Mouse (Mus musculus) MEL (cell line): ENCODE measurements around the gene Nudt15. TPM values are rescaled to one million over a fixed set of nuclear protein-coding genes. Genes with fewer than 3 reads are reported as not detected.

Source experiments
- DNase-seq: peaks from one replicate; pipeline ENCODE4 v3.0.0; 2011; ENCODE audit warnings: low read depth, low spot score
- H3K27ac ChIP-seq: 2 replicates; pipeline ENCODE4 v1.5.1; 2012; ENCODE audit warnings: low read depth, mild to moderate bottlenecking, control low read depth, low read length, moderate library complexity; ENCODE audit not compliant: control insufficient read depth
- H3K27me3 ChIP-seq, 2 experiments: fragments of 150-350 bp in 1 of 2; sonication (generic) in 1 of 2; 2 replicates each; pipeline ENCODE4 v1.6.1; 2012; ENCODE audit warnings: low read length in 2 of 2, mild to moderate bottlenecking in 2 of 2, improper control_type of control experiment in 1 of 2, moderate library complexity in 1 of 2; ENCODE audit not compliant: insufficient read depth in 2 of 2, control insufficient read depth in 1 of 2
- H3K36me3 ChIP-seq, 2 experiments: 2 replicates each; pipeline ENCODE4 v1.6.1; 2012 to 2014; ENCODE audit warnings: low read length in 2 of 2, improper control_type of control experiment in 1 of 2, inconsistent platforms in 1 of 2, mild to moderate bottlenecking in 1 of 2; ENCODE audit not compliant: insufficient read depth in 2 of 2, control insufficient read depth in 1 of 2
- H3K4me1 ChIP-seq, 2 experiments: fragments of 150-350 bp in 1 of 2; sonication (generic) in 1 of 2; 2 replicates each; pipeline ENCODE4 v1.6.1; 2012; ENCODE audit warnings: low read length in 2 of 2, improper control_type of control experiment in 1 of 2, mild to moderate bottlenecking in 1 of 2; ENCODE audit not compliant: insufficient read depth in 2 of 2, control insufficient read depth in 1 of 2
- H3K4me3 ChIP-seq, 2 experiments: fragments of 150-350 bp in 1 of 2; sonication (generic) in 1 of 2; 2 replicates each; pipeline ENCODE4 v1.5.1; 2012; ENCODE audit warnings: low read depth in 2 of 2, low read length in 2 of 2, mild to moderate bottlenecking in 2 of 2, moderate library complexity in 2 of 2, control low read depth in 1 of 2, improper control_type of control experiment in 1 of 2; ENCODE audit not compliant: control insufficient read depth in 1 of 2, insufficient read depth in 1 of 2
- H3K79me2 ChIP-seq: 2 replicates; pipeline ENCODE4 v1.6.1; 2012; ENCODE audit warnings: mild to moderate bottlenecking, low read length, moderate library complexity; ENCODE audit not compliant: control insufficient read depth, poor library complexity, insufficient read depth
- H3K9ac ChIP-seq: 2 replicates; pipeline ENCODE4 v1.6.1; 2012; ENCODE audit warnings: low read depth, mild to moderate bottlenecking, control low read depth, low read length, moderate library complexity; ENCODE audit not compliant: control insufficient read depth, poor library complexity, severe bottlenecking
- H3K9me3 ChIP-seq: fragments of 150-350 bp; sonication (generic); replicated peaks from 2 replicates; pipeline ENCODE4 v1.6.1; 2012; ENCODE audit warnings: mild to moderate bottlenecking, low read length, improper control_type of control experiment, moderate library complexity; ENCODE audit not compliant: insufficient read depth
- ELF1 ChIP-seq: IDR thresholded peaks from 2 replicates; pipeline ENCODE4 v1.6.1; 2014; ENCODE audit warnings: low read depth, mild to moderate bottlenecking, inconsistent platforms, low read length, improper control_type of control experiment, moderate library complexity
- EP300 ChIP-seq, 2 experiments: IDR thresholded peaks; 2 replicates each; pipeline ENCODE4 v1.6.1; 2011; ENCODE audit warnings: improper control_type of control experiment in 2 of 2, low read length in 2 of 2, low read depth in 1 of 2, mild to moderate bottlenecking in 1 of 2
- ETS1 ChIP-seq: IDR thresholded peaks from 2 replicates; pipeline ENCODE4 v1.6.1; 2012; ENCODE audit warnings: low read depth, mild to moderate bottlenecking, inconsistent platforms, low read length, improper control_type of control experiment, moderate library complexity
- GATA1 ChIP-seq: IDR thresholded peaks from 2 replicates; pipeline ENCODE4 v1.6.1; 2011; ENCODE audit warnings: low read depth, low read length, improper control_type of control experiment
- JUND ChIP-seq: IDR thresholded peaks from 2 replicates; pipeline ENCODE4 v1.6.1; 2011; ENCODE audit warnings: low read depth, mild to moderate bottlenecking, improper control_type of control experiment, low read length
- KAT2A ChIP-seq: conservative IDR thresholded peaks from 2 replicates; pipeline ENCODE4 v1.6.1; 2012; ENCODE audit warnings: low read depth, low read length, improper control_type of control experiment, inconsistent platforms
- MAX ChIP-seq: IDR thresholded peaks from 2 replicates; pipeline ENCODE4 v1.6.1; 2011; ENCODE audit warnings: low read length, improper control_type of control experiment
- MAZ ChIP-seq: IDR thresholded peaks from 2 replicates; pipeline ENCODE4 v1.6.1; 2012; ENCODE audit warnings: low read depth, mild to moderate bottlenecking, inconsistent platforms, low read length, improper control_type of control experiment
- MEF2A ChIP-seq: IDR thresholded peaks from 2 replicates; pipeline ENCODE4 v1.6.1; 2014; ENCODE audit warnings: low read depth, mild to moderate bottlenecking, inconsistent platforms, low read length, improper control_type of control experiment; ENCODE audit not compliant: poor library complexity, insufficient replicate concordance, severe bottlenecking; ENCODE audit errors: extremely low read depth
- MXI1 ChIP-seq: IDR thresholded peaks from 2 replicates; pipeline ENCODE4 v1.6.1; 2011; ENCODE audit warnings: mild to moderate bottlenecking, low read depth, low read length, improper control_type of control experiment
- MYB ChIP-seq: IDR thresholded peaks from 2 replicates; pipeline ENCODE4 v1.6.1; 2011; ENCODE audit warnings: mild to moderate bottlenecking, low read depth, low read length, improper control_type of control experiment
- MYC ChIP-seq: IDR thresholded peaks from 2 replicates; pipeline ENCODE4 v1.6.1; 2011; ENCODE audit warnings: low read depth, mild to moderate bottlenecking, low read length, improper control_type of control experiment, moderate library complexity
- NELFE ChIP-seq: IDR thresholded peaks from 2 replicates; pipeline ENCODE4 v1.6.1; 2011; ENCODE audit warnings: low read depth, low read length, improper control_type of control experiment
- NRF1 ChIP-seq: IDR thresholded peaks from 2 replicates; pipeline ENCODE4 v1.6.1; 2014; ENCODE audit warnings: low read depth, mild to moderate bottlenecking, inconsistent platforms, low read length, improper control_type of control experiment, moderate library complexity; ENCODE audit not compliant: poor library complexity, insufficient read depth, severe bottlenecking
- RCOR1 ChIP-seq: IDR thresholded peaks from 2 replicates; pipeline ENCODE4 v1.6.1; 2012; ENCODE audit warnings: low read depth, mild to moderate bottlenecking, inconsistent platforms, low read length, improper control_type of control experiment
- SIN3A ChIP-seq: IDR thresholded peaks from 2 replicates; pipeline ENCODE4 v1.6.1; 2012; ENCODE audit warnings: low read length, improper control_type of control experiment, inconsistent platforms
- SMC3 ChIP-seq: IDR thresholded peaks from 2 replicates; pipeline ENCODE4 v1.6.1; 2011; ENCODE audit warnings: low read depth, low read length, improper control_type of control experiment
- TBP ChIP-seq: IDR thresholded peaks from 2 replicates; pipeline ENCODE4 v1.8.0; 2011; ENCODE audit warnings: low read depth, low read length, improper control_type of control experiment
- UBTF ChIP-seq: IDR thresholded peaks from 2 replicates; pipeline ENCODE4 v1.6.1; 2012; ENCODE audit warnings: low read depth, mild to moderate bottlenecking, inconsistent platforms, low read length, improper control_type of control experiment, moderate library complexity, borderline replicate concordance; ENCODE audit not compliant: insufficient read depth
- USF2 ChIP-seq, 2 experiments: IDR thresholded peaks; 2 replicates each; pipeline ENCODE4 v1.6.1; 2011 to 2012; ENCODE audit warnings: improper control_type of control experiment in 2 of 2, low read length in 2 of 2, borderline replicate concordance in 1 of 2, inconsistent platforms in 1 of 2, low read depth in 1 of 2, mild to moderate bottlenecking in 1 of 2; ENCODE audit not compliant: insufficient read depth in 1 of 2
- ZMIZ1 ChIP-seq: IDR thresholded peaks from 2 replicates; pipeline ENCODE4 v1.6.1; 2012; ENCODE audit warnings: low read depth, mild to moderate bottlenecking, inconsistent platforms, low read length, improper control_type of control experiment, moderate library complexity
- ZNF384 ChIP-seq: IDR thresholded peaks from 2 replicates; pipeline ENCODE4 v1.6.1; 2012; ENCODE audit warnings: low read depth, mild to moderate bottlenecking, inconsistent platforms, low read length, improper control_type of control experiment
- polyA plus RNA-seq, 2 experiments: library from polyadenylated mRNA; stranded (reverse) in 1 of 2; unstranded in 1 of 2; fragments of >175 nt in 1 of 2; fragments of >200 nt in 1 of 2; gene quantifications; 2 replicates each; pipeline versions ENCODE4 v1.2.1 to v1.2.4; 2012; ENCODE audit warnings: low replicate concordance in 2 of 2, low read depth in 1 of 2; ENCODE audit not compliant: insufficient read length in 2 of 2, insufficient read depth in 1 of 2, missing spikeins in 1 of 2
- total RNA-seq: library from RNA; depleted of rRNA; stranded (reverse); fragments of 300-350 nt; gene quantifications from 2 replicates; pipeline ENCODE4 v1.2.3, GENCODE M21; 2012

Gene Nudt15
- total and polyA plus RNA-seq, 3 experiments: 8.8 to 12.3 TPM; not detected in 1

- TF ChIP-seq EP300 (IDR thresholded peaks at IDR 0.05; ENCODE audit: low read depth in 1 of 2, low read length in 2 of 2): 0 out of 4 replicates have a peak, but pooled peaks of 1 of the 2 experiments have one; percentile 26
- TF ChIP-seq UBTF: no peak
- no peak for TF ChIP-seq MYB
- TF ChIP-seq TBP: peak; percentile 80
Measured at GRCm38 (mm10) chr14:73509765-73510423, 38.1 kb downstream of the Nudt15 start, which contains the start of gene Med4 (continued).

GRCm38 (mm10) chr14:73508630-73509395 is 39.2 kb downstream of the Nudt15 start:
- Histone ChIP-seq H3K79me2 (peaks cover 22% of the 10 kb centered on the region), H3K9me3 (no peaks in the 10 kb centered on the region), H3K4me1 (peaks cover 5 to 33% of the 10 kb centered on the region in 2 experiments; a peak in 3 of 4 replicates), H3K4me3 (peak overlapping the region; percentile 40 to 52), H3K27ac (peak overlapping the region; percentile 75), H3K9ac (peak overlapping the region; percentile 41), H3K36me3 (peaks cover 1 to 24% of the 10 kb centered on the region in 2 experiments; a peak in 2 of 4 replicates), H3K27me3 (no peaks in the 10 kb centered on the region)
- DNase-seq: peak; percentile 81
- TF ChIP-seq KAT2A (peak; percentile 24; the same call in 1 of the 2 replicates), ZNF384 (peak; percentile 47; the same call in 1 of the 2 replicates), MAZ (no peak), EP300 (IDR thresholded peaks at IDR 0.05; ENCODE audit: low read depth in 1 of 2, low read length in 2 of 2) (peak; percentile 53 to 68), ZMIZ1 (no peak), USF2 (IDR thresholded peaks at IDR 0.05; ENCODE audit: borderline replicate concordance in 1 of 2, insufficient read depth in 1 of 2, low read depth in 1 of 2, low read length in 2 of 2) (no peak), ETS1 (peak; percentile 71), NELFE (0 out of 2 replicates have a peak, but pooled peaks have one; percentile 41), JUND (no peak), NRF1 (no peak), SIN3A (peak; percentile 37; the same call in 1 of the 2 replicates), GATA1 (peak; percentile 73), RCOR1 (0 out of 2 replicates have a peak, but pooled peaks have one; percentile 10), MYC (no peak), TBP (peak; percentile 7), MXI1 (peak; percentile 40; the same call in 1 of the 2 replicates), MEF2A (no peak), SMC3 (no peak), ELF1 (no peak), MAX (no peak; the same call in 1 of the 2 replicates)
